Mouse (Mus musculus) embryonic fibroblast, embryonic 13.5 days (primary cell): ENCODE results near the gene Amz1.

Source experiments
- CTCF ChIP-seq: IDR thresholded peaks from 2 replicates; pipeline ENCODE4 v1.5.1; 2011; ENCODE audit warnings: mild to moderate bottlenecking, control low read depth, low read length, moderate library complexity, borderline replicate concordance; ENCODE audit not compliant: insufficient read depth
- POLR2A ChIP-seq: IDR thresholded peaks from 2 replicates; pipeline ENCODE4 v1.6.1; 2011; ENCODE audit warnings: low read depth, mild to moderate bottlenecking, control low read depth, low read length, moderate library complexity

DNA sequence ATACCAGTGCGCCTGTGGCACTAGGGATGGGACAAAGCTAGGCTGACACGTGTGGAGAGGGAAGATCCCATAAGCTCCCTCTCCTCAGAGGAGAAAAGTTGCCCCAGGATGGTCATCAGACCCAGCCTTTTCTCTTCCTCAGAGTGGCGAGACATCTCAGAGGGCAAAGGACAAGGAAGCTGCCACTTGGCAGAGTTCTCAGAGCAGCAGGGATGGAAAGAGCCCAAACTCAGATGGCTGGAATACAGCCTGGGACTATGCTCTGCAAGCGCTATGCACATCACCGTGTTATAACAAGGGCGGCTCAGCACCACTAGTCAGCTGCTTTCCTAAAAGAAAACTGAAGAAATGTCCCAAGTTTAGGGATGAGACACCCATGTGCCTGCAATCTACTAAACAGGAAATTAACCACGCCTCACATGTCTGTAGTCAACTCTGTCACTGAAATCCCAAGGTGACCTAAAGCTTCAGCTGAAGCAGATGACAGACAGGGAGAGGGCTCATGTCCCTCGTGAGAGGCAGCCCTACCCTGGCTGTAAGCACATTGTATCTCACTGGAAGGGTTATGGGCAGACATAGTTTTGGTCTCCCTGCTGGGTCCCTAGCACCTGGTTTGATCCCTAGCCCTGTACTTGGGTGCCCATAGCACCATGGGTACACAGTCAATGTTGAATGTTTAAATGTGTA lies 58.1 kb downstream of the Amz1 start:
- TF ChIP-seq CTCF (no peak), POLR2A (no peak)
